Mouse (Mus musculus): ENCODE measurements around the gene Cenpb.

DNA sequence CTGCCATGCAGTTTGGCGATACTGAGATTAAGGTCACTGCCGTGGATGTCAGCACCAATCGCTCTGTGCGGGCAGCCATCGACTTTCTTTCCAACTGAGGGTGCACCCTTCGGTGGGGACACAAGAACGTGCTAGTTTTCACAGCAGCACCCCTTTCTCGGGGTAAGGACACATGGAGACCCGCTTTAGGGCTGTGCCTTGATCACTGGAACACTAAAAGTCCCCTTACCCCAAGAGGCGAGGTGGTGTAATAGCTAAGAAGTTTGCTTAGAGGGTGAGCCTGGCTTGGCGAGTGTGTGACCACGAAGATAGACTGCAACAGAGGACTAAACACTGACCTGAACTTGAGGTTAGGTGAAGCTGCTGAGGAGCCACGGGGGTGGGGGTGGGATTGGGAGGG lies 34.7 kb downstream of the Cenpb start:
- no peak for TF ChIP-seq CTCF (IDR thresholded peaks at IDR 0.05)
- no peak for TF ChIP-seq EP300 (IDR thresholded peaks at IDR 0.05)

Measured in lung, postnatal 0 days (tissue).